Mouse (Mus musculus) E14TG2a.4 (cell line): ENCODE measurements around the gene Dpf3.

ENCODE experiments used
- CTCF ChIP-seq: conservative IDR thresholded peaks from 2 replicates; pipeline ENCODE4 v1.5.1; 2014; ENCODE audit warnings: low read length
- POU5F1 ChIP-seq: IDR thresholded peaks from 2 replicates; pipeline ENCODE4 v1.6.1; 2014; ENCODE audit warnings: low read length, borderline replicate concordance

GRCm38 (mm10) chr12:83295031-83295430, 192.5 kb downstream of the Dpf3 start:
- no peak for TF ChIP-seq CTCF
- no peak for TF ChIP-seq POU5F1
